Mouse (Mus musculus): ENCODE measurements at regions not wholly inside any gene's neighbourhood (a gene's known extent, or its start where the extent isn't known, plus 50 kb on each side); places are given as distances from the start of the nearest gene placed in this dataset.
A peak's percentile ranks its signal among the peaks of the same experiment; 100 is the strongest.

GRCm38 (mm10) chr12:25416571-25416970, 319.6 kb upstream of the Id2 start:
- Histone ChIP-seq H3K36me3 (replicated peaks in 1 of 2; ENCODE audit: control insufficient read depth in 1 of 2, insufficient read depth in 1 of 2, low read length in 1 of 2) (no peaks in the 10 kb centered on the region), H3K79me2 (replicated peaks; ENCODE audit: control insufficient read depth, extremely low read depth, insufficient read depth, poor library complexity, severe bottlenecking) (no peaks in the 10 kb centered on the region), H3K4me2 (ENCODE audit: insufficient read depth, low read depth, poor library complexity, severe bottlenecking) (no peak overlapping the region), H3K27ac (ENCODE audit: insufficient read depth, low read depth) (no peak overlapping the region), H3K27me3 (replicated peaks) (no peaks in the 10 kb centered on the region), H3K4me1 (ENCODE audit: control insufficient read depth in 1 of 2, insufficient read depth in 2 of 2) (peaks cover 4 to 16% of the 10 kb centered on the region in 2 experiments; a peak in 3 of 4 replicates), H3K9me3 (replicated peaks; ENCODE audit: low read length) (peaks cover 7% of the 10 kb centered on the region), H3K9ac (ENCODE audit: insufficient read depth, low read depth) (no peak overlapping the region), H3K4me3 (replicated peaks in 1 of 3; ENCODE audit: low read depth in 2 of 3, low read length in 2 of 3, poor library complexity in 1 of 3) (no peak overlapping the region)
- in situ Hi-C loops (cut with MboI; ENCODE audit: low pct_ligation_motif_present, low pct_unique_long_range_greater_than_20kb, low sequenced_read_pairs), result loop anchor here (10.0 kb wide), 1 partner anchor 322 kb away; the partner anchor contains the start of gene Id2
- dilution Hi-C loops (cut with MboI; ENCODE audit: extremely low pct_ligation_motif_present, extremely low pct_unique_long_range_greater_than_20kb, low sequenced_read_pairs), result no loop called here
- TF ChIP-seq HCFC1 (IDR thresholded peaks at IDR 0.05; ENCODE audit: low read depth, low read length) (no peak), BHLHE40 (IDR thresholded peaks at IDR 0.05; ENCODE audit: low read depth, low read length) (peak; percentile 61; the same call in 1 of the 2 replicates)
- DNase-seq (ENCODE audit: extremely low read depth), result no peak

- Histone ChIP-seq H3K27ac (ENCODE audit: insufficient read depth, low read depth) (no peak overlapping the region), H3K9ac (ENCODE audit: insufficient read depth, low read depth) (no peak overlapping the region), H3K4me2 (ENCODE audit: insufficient read depth, low read depth, poor library complexity, severe bottlenecking) (no peak overlapping the region), H3K79me2 (replicated peaks; ENCODE audit: control insufficient read depth, extremely low read depth, insufficient read depth, poor library complexity, severe bottlenecking) (no peaks in the 10 kb centered on the region), H3K4me3 (replicated peaks in 1 of 3; ENCODE audit: low read depth in 2 of 3, low read length in 2 of 3, poor library complexity in 1 of 3) (no peak overlapping the region), H3K9me3 (replicated peaks; ENCODE audit: low read length) (peaks cover 7% of the 10 kb centered on the region), H3K36me3 (replicated peaks in 1 of 2; ENCODE audit: control insufficient read depth in 1 of 2, insufficient read depth in 1 of 2, low read length in 1 of 2) (no peaks in the 10 kb centered on the region), H3K27me3 (replicated peaks) (no peaks in the 10 kb centered on the region), H3K4me1 (ENCODE audit: control insufficient read depth in 1 of 2, insufficient read depth in 2 of 2) (peaks cover 4 to 16% of the 10 kb centered on the region in 2 experiments; a peak in 3 of 4 replicates)
- dilution Hi-C loops (cut with MboI; ENCODE audit: extremely low pct_ligation_motif_present, extremely low pct_unique_long_range_greater_than_20kb, low sequenced_read_pairs), result no loop called here
- in situ Hi-C loops (cut with MboI; ENCODE audit: low pct_ligation_motif_present, low pct_unique_long_range_greater_than_20kb, low sequenced_read_pairs), result loop anchor here (10.0 kb wide), 1 partner anchor 321 kb away; the partner anchor contains the start of gene Id2
- no peak for DNase-seq (ENCODE audit: extremely low read depth)
- no peak for TF ChIP-seq RAD21 (IDR thresholded peaks at IDR 0.05; ENCODE audit: low read depth, low read length)
Observed at GRCm38 (mm10) chr12:25415641-25416040, 318.7 kb upstream of the Id2 start.

DNA sequence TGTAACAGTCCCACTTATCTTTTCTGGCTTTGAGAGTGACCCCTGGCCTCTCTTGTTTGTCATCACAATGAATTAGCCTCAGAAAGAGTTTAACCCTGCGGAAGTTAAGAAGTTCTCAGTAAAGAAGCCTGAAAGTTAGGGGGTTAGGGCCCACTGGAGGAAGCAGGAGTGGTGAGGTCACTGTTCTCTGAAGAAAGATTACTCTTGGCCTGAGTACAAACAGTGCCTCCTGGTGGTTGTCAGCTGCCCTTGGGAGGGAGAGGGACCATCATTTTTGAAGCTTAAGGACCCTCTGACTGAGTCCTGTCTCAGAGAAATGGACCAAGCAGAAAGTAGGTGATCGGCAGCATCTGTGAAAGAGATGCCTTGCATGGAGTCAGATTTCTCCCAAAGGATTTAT, 318.3 kb upstream of the Id2 start:
- DNase-seq (ENCODE audit: extremely low read depth), result peak; percentile 63
- no peak overlapping the region for H3K4me3 ChIP-seq (replicated peaks in 1 of 3; ENCODE audit: low read depth in 2 of 3, low read length in 2 of 3, poor library complexity in 1 of 3)
- H3K27ac ChIP-seq (ENCODE audit: insufficient read depth, low read depth), result no peak overlapping the region
- H3K79me2 ChIP-seq (replicated peaks; ENCODE audit: control insufficient read depth, extremely low read depth, insufficient read depth, poor library complexity, severe bottlenecking), result no peaks in the 10 kb centered on the region
- in situ Hi-C loops (cut with MboI; ENCODE audit: low pct_ligation_motif_present, low pct_unique_long_range_greater_than_20kb, low sequenced_read_pairs) (loop anchor here (10.0 kb wide), 1 partner anchor 320 kb away; the partner anchor contains the start of gene Id2), dilution Hi-C loops (cut with MboI; ENCODE audit: extremely low pct_ligation_motif_present, extremely low pct_unique_long_range_greater_than_20kb, low sequenced_read_pairs) (no loop called here)
- H3K27me3 ChIP-seq (replicated peaks), result no peaks in the 10 kb centered on the region
- H3K4me1 ChIP-seq (ENCODE audit: control insufficient read depth in 1 of 2, insufficient read depth in 2 of 2), result peaks cover 4 to 16% of the 10 kb centered on the region in 2 experiments; a peak in 3 of 4 replicates
- H3K9ac ChIP-seq (ENCODE audit: insufficient read depth, low read depth), result no peak overlapping the region
- no peaks in the 10 kb centered on the region for H3K36me3 ChIP-seq (replicated peaks in 1 of 2; ENCODE audit: control insufficient read depth in 1 of 2, insufficient read depth in 1 of 2, low read length in 1 of 2)
- peaks cover 7% of the 10 kb centered on the region for H3K9me3 ChIP-seq (replicated peaks; ENCODE audit: low read length)
- H3K4me2 ChIP-seq (ENCODE audit: insufficient read depth, low read depth, poor library complexity, severe bottlenecking), result no peak overlapping the region
- no peak for TF ChIP-seq MAFK (IDR thresholded peaks at IDR 0.05; ENCODE audit: insufficient replicate concordance, low read length)
- TF ChIP-seq JUN (IDR thresholded peaks at IDR 0.05; ENCODE audit: insufficient read depth, low read depth, low read length), result peak; percentile 48; the same call in 1 of the 2 replicates
- peak; percentile 77 for TF ChIP-seq ZC3H11A (IDR thresholded peaks at IDR 0.05; ENCODE audit: low read depth, low read length)
- no peak for TF ChIP-seq NELFE (IDR thresholded peaks at IDR 0.05; ENCODE audit: low read depth, low read length)
- no peak for TF ChIP-seq POLR2AphosphoS2 (IDR thresholded peaks at IDR 0.05; ENCODE audit: low read depth, low read length)
- no peak for TF ChIP-seq UBTF (IDR thresholded peaks at IDR 0.05; ENCODE audit: low read depth, low read length)
- TF ChIP-seq MXI1 (IDR thresholded peaks at IDR 0.05; ENCODE audit: low read depth, low read length), result no peak
- peak; percentile 96 for TF ChIP-seq SMC3 (IDR thresholded peaks at IDR 0.05; ENCODE audit: low read depth, low read length)
- no peak for TF ChIP-seq NRF1 (IDR thresholded peaks at IDR 0.05; ENCODE audit: low read depth, low read length)
- no peak for TF ChIP-seq SIN3A (IDR thresholded peaks at IDR 0.05; ENCODE audit: low read length)
- 0 out of 2 replicates have a peak, but pooled peaks have one; percentile 9 for TF ChIP-seq BHLHE40 (IDR thresholded peaks at IDR 0.05; ENCODE audit: low read depth, low read length)
- TF ChIP-seq ELF1 (IDR thresholded peaks at IDR 0.05; ENCODE audit: low read depth, low read length), result no peak
- TF ChIP-seq MAX (IDR thresholded peaks at IDR 0.05; ENCODE audit: low read length), result no peak
- TF ChIP-seq USF1 (IDR thresholded peaks at IDR 0.05; ENCODE audit: low read depth, low read length), result no peak
- no peak for TF ChIP-seq MYC (IDR thresholded peaks at IDR 0.05; ENCODE audit: low read depth, low read length)
- TF ChIP-seq MEF2A (IDR thresholded peaks at IDR 0.05; ENCODE audit: borderline replicate concordance, low read depth, low read length), result 0 out of 2 replicates have a peak, but pooled peaks have one; percentile 23
- no peak for TF ChIP-seq ZKSCAN1 (IDR thresholded peaks at IDR 0.05; ENCODE audit: borderline replicate concordance, low read depth, low read length)
- no peak for TF ChIP-seq TCF12 (IDR thresholded peaks at IDR 0.05; ENCODE audit: low read depth, low read length)
- no peak for TF ChIP-seq E2F4 (IDR thresholded peaks at IDR 0.05; ENCODE audit: insufficient replicate concordance, low read depth, low read length)
- TF ChIP-seq RCOR1 (conservative IDR thresholded peaks at IDR 0.05; ENCODE audit: low read depth, low read length), result no peak
- 0 out of 2 replicates have a peak, but pooled peaks have one; percentile 5 for TF ChIP-seq ETS1 (conservative IDR thresholded peaks at IDR 0.05; ENCODE audit: low read depth, low read length)
- no peak for TF ChIP-seq ZNF384 (IDR thresholded peaks at IDR 0.05; ENCODE audit: low read depth, low read length)
- peak; percentile 56 to 85 for TF ChIP-seq CTCF (conservative IDR thresholded peaks at IDR 0.05 in 1 of 2, IDR thresholded peaks at IDR 0.05 in 1 of 2; ENCODE audit: low read depth in 2 of 2, low read length in 2 of 2)
- TF ChIP-seq POLR2A (IDR thresholded peaks at IDR 0.05; ENCODE audit: low read depth, low read length), result no peak
